Mouse (Mus musculus) right cerebral cortex, postnatal 14 days (tissue): ENCODE results near the gene Ceacam13.
"Not testable (repeated sequence)": the region's sequence is repeated elsewhere in the genome, so short reads cannot be mapped to it uniquely, and the experiment has no call there.

Experiments used
- DNase-seq: peaks from one replicate; pipeline ENCODE4 v3.0.0; 2022

Ceacam13 gene

GRCm38 (mm10) chr7:18009589-18009988, at the start of gene Ceacam13:
Gene Ceacam13, plus strand, starts transcription at chr7:18009889.
- DNase-seq, result no peak

- DNase-seq, result no peak
Measured at GRCm38 (mm10) chr7:17971824-17972223, 37.9 kb upstream of the Ceacam13 start, which contains the start of gene Ceacam11. Gene Ceacam11, plus strand, starts transcription at chr7:17972124.

GRCm38 (mm10) chr7:18001131-18001530, 8.6 kb upstream of the Ceacam13 start:
- DNase-seq, result not testable (repeated sequence)

- no peak for DNase-seq
Measured at GRCm38 (mm10) chr7:18065629-18066028, 55.9 kb downstream of the Ceacam13 start, which contains the start of gene Ceacam12. Gene Ceacam12, plus strand, starts transcription at chr7:18065929.
